Mouse (Mus musculus): Measurements from ENCODE around the gene Enpp4. TPM values are rescaled to one million over a fixed set of nuclear protein-coding genes. Genes with fewer than 3 reads are reported as not detected.
A peak's percentile ranks its signal among the peaks of the same experiment; 100 is the strongest.

Gene Enpp4
- polyA plus RNA-seq, 1 experiment from 2014 or later: 6.3 TPM

DNA sequence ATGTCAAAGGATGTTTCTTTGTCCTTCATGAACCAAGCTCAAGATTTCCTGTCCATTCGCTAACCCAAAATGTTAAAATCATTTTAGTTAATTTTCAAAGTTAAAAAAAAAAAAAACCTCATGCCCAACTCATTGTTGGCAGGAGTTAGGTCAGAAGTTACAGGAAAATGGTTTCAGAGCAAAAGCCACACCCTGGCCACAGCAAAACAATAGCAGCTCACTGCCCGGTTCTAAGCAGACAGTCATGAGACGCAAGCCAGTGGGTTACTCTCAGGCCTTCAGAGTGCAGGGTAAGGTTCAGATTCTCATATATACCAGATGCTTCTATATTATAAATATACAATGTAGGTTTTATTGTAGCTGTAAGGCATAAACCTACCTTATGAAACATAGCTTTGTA lies 2.7 kb upstream of the Enpp4 start:
- no peak overlapping the region for H3K4me2 ChIP-seq (ENCODE audit: low read length)
- no peaks in the 10 kb centered on the region for H3K9me3 ChIP-seq (replicated peaks; ENCODE audit: control insufficient read depth, low read length, poor library complexity, severe bottlenecking)
- H3K27ac ChIP-seq (ENCODE audit: low read length): no peak overlapping the region
- peaks cover 7% of the 10 kb centered on the region; the same call in 1 of the 2 replicates for H3K4me1 ChIP-seq (ENCODE audit: control insufficient read depth, insufficient read depth, low read length)
- no peaks in the 10 kb centered on the region for H3K27me3 ChIP-seq (ENCODE audit: control insufficient read depth, insufficient read depth, low read depth, low read length)
- 71% methylated on average over 3 of the region's 3 CpGs for WGBS
- no peak overlapping the region for H3K4me3 ChIP-seq (ENCODE audit: low read depth, low read length)
- no peaks in the 10 kb centered on the region for H3K36me3 ChIP-seq (ENCODE audit: control insufficient read depth, insufficient read depth, low read length)
- H3K9ac ChIP-seq (ENCODE audit: low read depth, low read length): no peak overlapping the region
- no peak for ATAC-seq

- Histone ChIP-seq H3K4me1 (ENCODE audit: control insufficient read depth, insufficient read depth, low read length) (peaks cover 7% of the 10 kb centered on the region; the same call in 1 of the 2 replicates), H3K36me3 (ENCODE audit: control insufficient read depth, insufficient read depth, low read length) (no peaks in the 10 kb centered on the region), H3K9ac (ENCODE audit: low read depth, low read length) (no peak overlapping the region), H3K27me3 (ENCODE audit: control insufficient read depth, insufficient read depth, low read depth, low read length) (no peaks in the 10 kb centered on the region), H3K9me3 (replicated peaks; ENCODE audit: control insufficient read depth, low read length, poor library complexity, severe bottlenecking) (no peaks in the 10 kb centered on the region), H3K27ac (ENCODE audit: low read length) (no peak overlapping the region), H3K4me2 (ENCODE audit: low read length) (no peak overlapping the region), H3K4me3 (ENCODE audit: low read depth, low read length) (no peak overlapping the region)
- no peak for ATAC-seq
- 94% methylated on average over 10 of the region's 10 CpGs for WGBS
Observed at GRCm38 (mm10) chr17:44101961-44102360, 3.6 kb downstream of the Enpp4 start.

GRCm38 (mm10) chr17:44100906-44101305 lies 4.7 kb downstream of the Enpp4 start:
- Histone ChIP-seq H3K27me3 (ENCODE audit: control insufficient read depth, insufficient read depth, low read depth, low read length) (no peaks in the 10 kb centered on the region), H3K4me2 (ENCODE audit: low read length) (no peak overlapping the region), H3K4me3 (ENCODE audit: low read depth, low read length) (no peak overlapping the region), H3K36me3 (ENCODE audit: control insufficient read depth, insufficient read depth, low read length) (no peaks in the 10 kb centered on the region), H3K9ac (ENCODE audit: low read depth, low read length) (no peak overlapping the region), H3K9me3 (replicated peaks; ENCODE audit: control insufficient read depth, low read length, poor library complexity, severe bottlenecking) (no peaks in the 10 kb centered on the region), H3K4me1 (ENCODE audit: control insufficient read depth, insufficient read depth, low read length) (peaks cover 7% of the 10 kb centered on the region; the same call in 1 of the 2 replicates), H3K27ac (ENCODE audit: low read length) (no peak overlapping the region)
- ATAC-seq: no peak
- WGBS: 87% methylated on average over 9 of the region's 9 CpGs

DNA sequence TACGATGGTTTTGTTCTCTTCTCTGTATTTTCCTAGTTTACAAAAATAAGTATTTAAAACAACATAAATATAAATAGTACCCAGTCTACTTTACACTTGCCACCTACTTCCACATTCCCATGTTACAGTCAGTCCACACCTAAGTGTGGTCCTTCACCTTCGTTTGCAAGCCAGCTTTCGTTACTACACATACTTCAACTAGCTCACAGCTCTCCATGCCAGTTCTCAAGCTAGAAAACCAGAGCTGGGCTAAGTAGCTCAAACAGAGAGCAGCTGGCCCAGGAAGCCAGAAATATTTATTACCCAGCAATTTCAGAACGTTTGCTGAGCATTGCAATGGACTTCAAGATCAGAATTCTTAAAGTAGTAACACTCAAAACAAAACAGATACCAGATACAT lies 5.1 kb downstream of the Enpp4 start:
- H3K9ac ChIP-seq (ENCODE audit: low read depth, low read length): no peak overlapping the region
- H3K4me3 ChIP-seq (ENCODE audit: low read depth, low read length): no peak overlapping the region
- H3K36me3 ChIP-seq (ENCODE audit: control insufficient read depth, insufficient read depth, low read length): no peaks in the 10 kb centered on the region
- no peak overlapping the region for H3K4me2 ChIP-seq (ENCODE audit: low read length)
- no peak overlapping the region for H3K27ac ChIP-seq (ENCODE audit: low read length)
- H3K4me1 ChIP-seq (ENCODE audit: control insufficient read depth, insufficient read depth, low read length): peaks cover 7% of the 10 kb centered on the region; the same call in 1 of the 2 replicates
- no peaks in the 10 kb centered on the region for H3K9me3 ChIP-seq (replicated peaks; ENCODE audit: control insufficient read depth, low read length, poor library complexity, severe bottlenecking)
- H3K27me3 ChIP-seq (ENCODE audit: control insufficient read depth, insufficient read depth, low read depth, low read length): no peaks in the 10 kb centered on the region
- ATAC-seq: no peak
- 87% methylated on average over 4 of the region's 4 CpGs for WGBS

DNA sequence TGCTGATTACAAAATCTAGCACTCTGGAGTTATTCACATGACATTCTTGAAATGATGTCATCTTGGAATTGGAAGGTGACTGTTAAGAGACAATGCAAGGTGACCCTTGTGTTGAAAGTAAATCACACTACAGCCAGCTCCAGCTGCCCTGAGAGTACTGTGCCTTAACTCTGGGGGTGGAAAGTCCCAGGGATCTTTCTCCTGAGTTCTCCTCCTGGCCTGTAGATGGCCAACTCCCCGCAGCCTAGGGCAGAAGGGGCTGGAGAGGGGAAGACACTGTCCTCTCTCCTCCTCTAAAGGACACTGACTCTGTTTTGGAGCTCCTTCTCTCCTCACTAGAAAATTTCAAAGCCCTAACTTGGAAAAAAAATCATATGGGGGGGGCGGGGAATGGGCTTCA lies 14.1 kb downstream of the Enpp4 start:
- no peaks in the 10 kb centered on the region for H3K9me3 ChIP-seq (replicated peaks; ENCODE audit: control insufficient read depth, low read length, poor library complexity, severe bottlenecking)
- no peaks in the 10 kb centered on the region for H3K4me1 ChIP-seq (ENCODE audit: control insufficient read depth, insufficient read depth, low read length)

GRCm38 (mm10) chr17:44090916-44091315 lies 14.7 kb downstream of the Enpp4 start:
- H3K9me3 ChIP-seq (replicated peaks; ENCODE audit: control insufficient read depth, low read length, poor library complexity, severe bottlenecking): no peaks in the 10 kb centered on the region
- H3K4me2 ChIP-seq (ENCODE audit: low read length): no peak overlapping the region
- no peak overlapping the region for H3K4me3 ChIP-seq (ENCODE audit: low read depth, low read length)
- WGBS: 76% methylated on average over 2 of the region's 2 CpGs
- H3K36me3 ChIP-seq (ENCODE audit: control insufficient read depth, insufficient read depth, low read length): peaks cover 17% of the 10 kb centered on the region
- no peaks in the 10 kb centered on the region for H3K27me3 ChIP-seq (ENCODE audit: control insufficient read depth, insufficient read depth, low read depth, low read length)
- no peaks in the 10 kb centered on the region for H3K4me1 ChIP-seq (ENCODE audit: control insufficient read depth, insufficient read depth, low read length)
- no peak overlapping the region for H3K27ac ChIP-seq (ENCODE audit: low read length)
- no peak overlapping the region for H3K9ac ChIP-seq (ENCODE audit: low read depth, low read length)
- no peak for ATAC-seq

More for the DNA sequence above, 14.1 kb downstream of the Enpp4 start:
- H3K27me3 ChIP-seq (ENCODE audit: control insufficient read depth, insufficient read depth, low read depth, low read length): no peaks in the 10 kb centered on the region
- no peak overlapping the region for H3K4me3 ChIP-seq (ENCODE audit: low read depth, low read length)
- no peak for ATAC-seq
- H3K36me3 ChIP-seq (ENCODE audit: control insufficient read depth, insufficient read depth, low read length): peaks cover 12% of the 10 kb centered on the region
- no peak overlapping the region for H3K4me2 ChIP-seq (ENCODE audit: low read length)
- H3K27ac ChIP-seq (ENCODE audit: low read length): no peak overlapping the region
- no peak overlapping the region for H3K9ac ChIP-seq (ENCODE audit: low read depth, low read length)
- 25% methylated on average over 2 of the region's 2 CpGs for WGBS

GRCm38 (mm10) chr17:44088226-44088625 lies 17.4 kb downstream of the Enpp4 start:
- Histone ChIP-seq H3K9ac (ENCODE audit: low read depth, low read length) (no peak overlapping the region), H3K36me3 (ENCODE audit: control insufficient read depth, insufficient read depth, low read length) (peaks cover 36% of the 10 kb centered on the region), H3K9me3 (replicated peaks; ENCODE audit: control insufficient read depth, low read length, poor library complexity, severe bottlenecking) (no peaks in the 10 kb centered on the region), H3K27me3 (ENCODE audit: control insufficient read depth, insufficient read depth, low read depth, low read length) (no peaks in the 10 kb centered on the region), H3K4me1 (ENCODE audit: control insufficient read depth, insufficient read depth, low read length) (no peaks in the 10 kb centered on the region), H3K4me3 (ENCODE audit: low read depth, low read length) (no peak overlapping the region), H3K4me2 (ENCODE audit: low read length) (no peak overlapping the region), H3K27ac (ENCODE audit: low read length) (no peak overlapping the region)
- 89% methylated on average over 3 of the region's 3 CpGs for WGBS
- no peak for ATAC-seq

- H3K9me3 ChIP-seq (replicated peaks; ENCODE audit: control insufficient read depth, low read length, poor library complexity, severe bottlenecking): no peaks in the 10 kb centered on the region; the same call in 1 of the 2 replicates
- H3K27me3 ChIP-seq (ENCODE audit: control insufficient read depth, insufficient read depth, low read depth, low read length): no peaks in the 10 kb centered on the region
- peaks cover 49% of the 10 kb centered on the region for H3K36me3 ChIP-seq (ENCODE audit: control insufficient read depth, insufficient read depth, low read length)
- no peak overlapping the region; the same call in 1 of the 2 replicates for H3K4me2 ChIP-seq (ENCODE audit: low read length)
- H3K4me1 ChIP-seq (ENCODE audit: control insufficient read depth, insufficient read depth, low read length): peaks cover 18% of the 10 kb centered on the region
- no peak overlapping the region for H3K4me3 ChIP-seq (ENCODE audit: low read depth, low read length)
- no peak for ATAC-seq
- WGBS: 91% methylated on average over 4 of the region's 4 CpGs
- H3K9ac ChIP-seq (ENCODE audit: low read depth, low read length): no peak overlapping the region
- no peak overlapping the region for H3K27ac ChIP-seq (ENCODE audit: low read length)
Observed at GRCm38 (mm10) chr17:44083156-44083555, 22.5 kb downstream of the Enpp4 start.

- Histone ChIP-seq H3K9ac (ENCODE audit: low read depth, low read length) (peak within 1 kb of the TSS; percentile 90), H3K27ac (ENCODE audit: low read length) (peak within 1 kb of the TSS; percentile 96), H3K4me3 (ENCODE audit: low read depth, low read length) (peak within 1 kb of the TSS; percentile 73), H3K4me2 (ENCODE audit: low read length) (peak within 1 kb of the TSS; percentile 62), H3K4me1 (ENCODE audit: control insufficient read depth, insufficient read depth, low read length) (peaks cover 19% of the 10 kb centered on the region), H3K9me3 (replicated peaks; ENCODE audit: control insufficient read depth, low read length, poor library complexity, severe bottlenecking) (no peaks in the 10 kb centered on the region; the same call in 1 of the 2 replicates), H3K36me3 (ENCODE audit: control insufficient read depth, insufficient read depth, low read length) (peaks cover 28% of the 10 kb centered on the region), H3K27me3 (ENCODE audit: control insufficient read depth, insufficient read depth, low read depth, low read length) (no peaks in the 10 kb centered on the region)
- peak; percentile 99 for ATAC-seq
- WGBS: under 1% methylated on average over 31 of the region's 31 CpGs
Observed at GRCm38 (mm10) chr17:44078631-44079350, 26.8 kb downstream of the Enpp4 start, which contains the start of gene Enpp5. Enpp5 (plus strand) TSS chr17:44078813.
